Mouse (Mus musculus) limb, embryonic 14.5 days (tissue): ENCODE measurements around the gene Rgmb. TPM values are rescaled to one million over a fixed set of nuclear protein-coding genes. Genes with fewer than 3 reads are reported as not detected.

Experiments
- ATAC-seq: fragments of 200-750 bp; cut with Nextera tagmentation; 2 replicates; pipeline ENCODE4 v1.8.0; 2017; ENCODE audit warnings: low read depth, moderate number of reproducible peaks, moderate TSS enrichment; ENCODE audit not compliant: low FRiP score
- DNase-seq: peaks from one replicate; pipeline ENCODE4 v3.0.0-alpha.2; 2015; ENCODE audit warnings: low spot score
- H3K27ac ChIP-seq: fragments of 300-500 bp; sonication (generic); replicated peaks from 2 replicates; pipeline ENCODE4 v1.5.1; 2014; ENCODE audit warnings: low read depth, mild to moderate bottlenecking, low read length, moderate library complexity, mixed read lengths
- H3K27me3 ChIP-seq: fragments of 300-500 bp; sonication (generic); 2 replicates; pipeline ENCODE4 v1.6.1; 2014; ENCODE audit warnings: low read length, mixed read lengths; ENCODE audit not compliant: control insufficient read depth, insufficient read depth
- H3K36me3 ChIP-seq: fragments of 300-500 bp; sonication (generic); 2 replicates; pipeline ENCODE4 v1.6.1; 2014; ENCODE audit warnings: mild to moderate bottlenecking, low read length, moderate library complexity, mixed read lengths; ENCODE audit not compliant: control insufficient read depth, insufficient read depth
- H3K4me1 ChIP-seq: fragments of 300-500 bp; sonication (generic); 2 replicates; pipeline ENCODE4 v1.6.1; 2014; ENCODE audit warnings: antibody characterized with exemption, low read length, mixed read lengths; ENCODE audit not compliant: control insufficient read depth, insufficient read depth
- H3K4me2 ChIP-seq: fragments of 300-500 bp; sonication (generic); replicated peaks from 2 replicates; pipeline ENCODE4 v1.6.1; 2014; ENCODE audit warnings: low read depth, mild to moderate bottlenecking, low read length, moderate library complexity; ENCODE audit not compliant: severe bottlenecking
- H3K4me3 ChIP-seq: fragments of 300-500 bp; sonication (generic); replicated peaks from 2 replicates; pipeline ENCODE4 v1.5.1; 2014; ENCODE audit warnings: low read length
- H3K9ac ChIP-seq: fragments of 300-500 bp; sonication (generic); 2 replicates; pipeline ENCODE4 v1.6.1; 2014; ENCODE audit warnings: mild to moderate bottlenecking, low read depth, low read length, moderate library complexity; ENCODE audit not compliant: severe bottlenecking
- H3K9me3 ChIP-seq: fragments of 300-500 bp; sonication (generic); 2 replicates; pipeline ENCODE4 v1.6.1; 2016; ENCODE audit warnings: low read length; ENCODE audit not compliant: control insufficient read depth
- POLR2A ChIP-seq: fragments of 200-500 bp; IDR thresholded peaks from 2 replicates; pipeline ENCODE4 v1.8.0; 2012; ENCODE audit warnings: inconsistent platforms, mild to moderate bottlenecking, moderate library complexity, borderline replicate concordance; ENCODE audit not compliant: insufficient read depth, insufficient read length; ENCODE audit errors: extremely low read depth
- whole genome bisulfite sequencing: fragments of 180-500 bp; shearing (Covaris S2); extraction: QIAGEN DNeasy Blood & Tissue Kit; methylation state at CpG from one replicate; pipeline ENCODE4 v1.1.7; 2014; 5-methylcytosine and 5-hydroxymethylcytosine counted together
- polyA plus RNA-seq, 2 experiments: library from polyadenylated mRNA; depleted of rRNA in 1 of 2; stranded (reverse) in 1 of 2; unstranded in 1 of 2; fragments of >200 nt; fragmentation: Nextera tagmentation in 1 of 2; extraction: Ambion mirVana in 1 of 2; gene quantifications; 2 replicates each; pipeline versions ENCODE4 v1.2.1 to v1.2.3; 2012 to 2014

Rgmb gene
- polyA plus RNA-seq, 2 experiments = 37.7 to 52.0 TPM

- 47% methylated on average over 15 of the region's 15 CpGs for WGBS
- H3K9ac ChIP-seq = no peak overlapping the region
- peaks cover 14% of the 10 kb centered on the region for H3K4me1 ChIP-seq
- TF ChIP-seq POLR2A = no peak
- ATAC-seq (no peak; the same call in 1 of the 2 replicates), DNase-seq (peak; percentile 64)
- H3K27me3 ChIP-seq = no peaks in the 10 kb centered on the region
- no peak overlapping the region for H3K4me2 ChIP-seq
- H3K27ac ChIP-seq = no peak overlapping the region
- 0 out of 2 replicates have a peak, but pooled peaks cover 6% of the 10 kb centered on the region for H3K9me3 ChIP-seq
- peaks cover 18% of the 10 kb centered on the region for H3K36me3 ChIP-seq
- no peak overlapping the region for H3K4me3 ChIP-seq
These were observed 26.6 kb downstream of the Rgmb start for GRCm38 (mm10) chr17:15804008-15804812.

DNA sequence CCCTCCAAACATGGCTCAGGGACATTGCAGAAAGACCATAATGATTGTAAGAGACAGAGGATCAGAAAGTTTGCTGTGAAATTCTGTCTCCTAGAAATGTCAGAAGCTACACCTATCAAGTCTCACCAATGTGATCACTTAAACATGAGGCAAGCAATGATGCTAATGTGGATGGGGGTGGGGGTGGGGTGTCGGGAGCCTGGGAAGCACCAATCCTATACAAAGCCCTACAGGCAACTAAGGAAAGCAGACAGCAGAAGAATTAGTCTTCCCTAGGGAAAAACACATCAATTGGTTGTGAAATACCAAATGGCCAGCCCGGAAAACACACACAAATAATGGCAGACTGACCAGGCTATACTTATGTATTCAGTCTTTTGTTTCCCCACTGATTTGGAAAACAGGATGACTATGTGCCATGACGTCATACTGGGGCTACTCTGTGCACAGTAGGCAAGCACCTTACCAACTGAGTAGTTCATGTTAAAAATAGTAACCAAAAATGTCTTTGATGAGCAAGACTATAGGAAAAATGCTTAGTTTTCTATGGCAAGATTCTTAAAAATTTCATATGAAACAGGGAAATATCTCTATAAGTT is 31.5 kb downstream of the Rgmb start:
- H3K27ac ChIP-seq = no peak overlapping the region
- H3K9me3 ChIP-seq = 0 out of 2 replicates have a peak, but pooled peaks cover 6% of the 10 kb centered on the region
- ATAC-seq (no peak), DNase-seq (no peak)
- no peaks in the 10 kb centered on the region for H3K4me1 ChIP-seq
- H3K9ac ChIP-seq = no peak overlapping the region
- no peak overlapping the region for H3K4me2 ChIP-seq
- H3K4me3 ChIP-seq = no peak overlapping the region
- H3K27me3 ChIP-seq = no peaks in the 10 kb centered on the region
- TF ChIP-seq POLR2A = no peak
- 0 out of 2 replicates have a peak, but pooled peaks cover 2% of the 10 kb centered on the region for H3K36me3 ChIP-seq
- 78% methylated on average over 3 of the region's 3 CpGs for WGBS

GRCm38 (mm10) chr17:15790716-15791115 is 40.1 kb downstream of the Rgmb start:
- no peaks in the 10 kb centered on the region for H3K9me3 ChIP-seq
- TF ChIP-seq POLR2A = no peak
- 83% methylated on average over 8 of the region's 8 CpGs for WGBS
- H3K27ac ChIP-seq = no peak overlapping the region
- DNase-seq (no peak), ATAC-seq (no peak)
- H3K4me2 ChIP-seq = no peak overlapping the region
- no peaks in the 10 kb centered on the region for H3K4me1 ChIP-seq
- H3K9ac ChIP-seq = no peak overlapping the region
- no peaks in the 10 kb centered on the region for H3K36me3 ChIP-seq
- H3K27me3 ChIP-seq = no peaks in the 10 kb centered on the region
- H3K4me3 ChIP-seq = no peak overlapping the region

GRCm38 (mm10) chr17:15787036-15787435 is 43.8 kb downstream of the Rgmb start:
- H3K4me2 ChIP-seq = no peak overlapping the region

DNA sequence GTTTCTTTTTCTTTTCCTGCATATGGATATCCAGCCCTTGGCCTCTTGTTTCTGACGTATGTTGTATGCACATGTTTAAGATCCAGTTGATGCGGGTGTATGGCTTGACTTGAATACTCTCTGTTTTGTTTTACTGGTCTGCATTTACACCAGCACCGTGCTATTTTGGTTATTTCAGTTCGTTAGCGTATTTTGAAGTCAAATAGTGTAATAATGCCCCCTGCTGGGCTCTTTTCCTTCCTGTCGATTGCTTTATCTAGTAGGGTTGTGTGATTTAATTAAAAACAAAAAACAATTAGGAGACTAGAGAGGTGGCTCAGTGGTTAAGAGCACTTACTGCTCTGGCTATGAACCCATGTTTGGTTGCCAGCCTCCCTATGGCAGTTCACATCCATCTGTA is 52.9 kb downstream of the Rgmb start:
- TF ChIP-seq POLR2A = no peak
- H3K4me3 ChIP-seq = no peak overlapping the region
- H3K9me3 ChIP-seq = no peaks in the 10 kb centered on the region
- no peak overlapping the region for H3K9ac ChIP-seq
- H3K4me2 ChIP-seq = no peak overlapping the region
- ATAC-seq (no peak), DNase-seq (no peak)
- H3K27me3 ChIP-seq = no peaks in the 10 kb centered on the region
- H3K36me3 ChIP-seq = no peaks in the 10 kb centered on the region
- WGBS = 60% methylated on average over 6 of the region's 6 CpGs
- no peaks in the 10 kb centered on the region for H3K4me1 ChIP-seq
- H3K27ac ChIP-seq = no peak overlapping the region

More at GRCm38 (mm10) chr17:15787036-15787435, 43.8 kb downstream of the Rgmb start:
- WGBS = 30% methylated on average over 3 of the region's 3 CpGs
- Histone ChIP-seq H3K36me3 (no peaks in the 10 kb centered on the region), H3K9me3 (no peaks in the 10 kb centered on the region), H3K27ac (no peak overlapping the region), H3K27me3 (no peaks in the 10 kb centered on the region), H3K4me3 (no peak overlapping the region), H3K9ac (no peak overlapping the region), H3K4me1 (no peaks in the 10 kb centered on the region)
- TF ChIP-seq POLR2A = no peak
- DNase-seq (peak; percentile 55), ATAC-seq (no peak)
